Mouse (Mus musculus) left cerebral cortex, adult 2 months (tissue): ENCODE results near the gene Pld3. TPM values are rescaled to one million over a fixed set of nuclear protein-coding genes. Genes with fewer than 3 reads are reported as not detected.

Experiments
- DNase-seq, 2 experiments: peaks; one replicate each; pipeline ENCODE4 v3.0.0; 2021 to 2022; ENCODE audit warnings: low spot score in 2 of 2, mixed read lengths in 1 of 2; ENCODE audit errors: extremely low spot score in 1 of 2
- H3K27ac ChIP-seq: fragments of 200-600 bp; 2 replicates; pipeline ENCODE4 v1.8.1; 2022
- H3K4me3 ChIP-seq: fragments of 200-600 bp; 2 replicates; pipeline ENCODE4 v1.8.1; 2022
- CTCF ChIP-seq: fragments of 200-600 bp; IDR thresholded peaks from 2 replicates; pipeline ENCODE4 v1.8.1; 2022; ENCODE audit warnings: antibody characterized with exemption, mild to moderate bottlenecking, moderate library complexity
- intact Hi-C: fragments of 180-260 bp; cut with DNase I; formaldehyde crosslinking; loops from one replicate; pipeline ENCODE4 v1.15.1; 2025
- long read RNA-seq, 2 experiments: library from polyadenylated mRNA; stranded (forward); transcript quantifications; one replicate each; pipeline ENCODE4 v2.0.0; 2021; ENCODE audit warnings: borderline mapping rate in 2 of 2
- total RNA-seq, 2 experiments: library from RNA; stranded (reverse); gene quantifications; 2 replicates each; pipeline ENCODE4 v1.2.3; 2021

Gene Pld3
- 100 to 1,000 TPM; 746 to 788 TPM for total RNA-seq
- long read RNA-seq, experiment 1, transcript Pld3-201 (14 exons, 2,282 nt): major isoform, 80 of 777 reads
- long read RNA-seq, experiment 1, partial matches to known transcripts: 640 of 777 reads
- long read RNA-seq, experiment 1, other reads (novel, unspliced or antisense): 56 of 777 reads
- long read RNA-seq, experiment 2, transcript Pld3-201 (14 exons, 2,282 nt): major isoform, 45 of 506 reads
- long read RNA-seq, experiment 2, partial matches to known transcripts: 409 of 506 reads
- long read RNA-seq, experiment 2, other reads (novel, unspliced or antisense): 51 of 506 reads

- TF ChIP-seq CTCF: no peak
- Histone ChIP-seq H3K27ac (peak within 1 kb of the TSS; percentile 85), H3K4me3 (peak within 1 kb of the TSS; percentile 83)
- peak; percentile 97 for DNase-seq
- intact Hi-C loops: no loop called here
Observed at GRCm38 (mm10) chr7:27552931-27553513, at the start of gene Pld3, which contains the start of gene 2310022A10Rik. TSS of gene Pld3 (minus strand) at chr7:27553218. TSS of gene 2310022A10Rik (plus strand) at chr7:27553233.

DNA sequence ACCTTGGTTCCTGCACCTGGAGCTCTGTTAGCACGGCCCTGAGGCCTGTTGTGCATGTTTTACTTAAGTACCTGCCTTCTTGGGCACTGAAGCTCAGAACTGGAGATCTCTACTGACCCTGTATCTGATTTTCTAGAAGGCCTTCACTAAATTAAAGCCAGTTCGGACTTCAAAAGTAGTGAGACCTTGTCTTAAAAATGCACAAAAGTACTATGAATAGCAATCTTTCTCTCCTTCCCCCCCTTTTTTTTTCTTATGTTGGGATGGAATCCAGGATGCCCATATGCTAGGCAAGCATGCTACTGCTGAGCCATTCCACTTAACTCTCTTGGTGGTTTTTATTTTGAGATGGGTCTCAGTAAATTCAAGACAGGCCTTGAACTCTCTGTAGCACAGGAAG is 49.1 kb upstream of the Pld3 start:
- Histone ChIP-seq H3K4me3 (no peak overlapping the region), H3K27ac (peak overlapping the region; percentile 87)
- TF ChIP-seq CTCF: no peak
- no peak for DNase-seq
- intact Hi-C loops: loop anchor here (2.0 to 5.0 kb wide), 2 partner anchors 53 to 85 kb away; partner anchors contain the start of gene Zfp607b

DNA sequence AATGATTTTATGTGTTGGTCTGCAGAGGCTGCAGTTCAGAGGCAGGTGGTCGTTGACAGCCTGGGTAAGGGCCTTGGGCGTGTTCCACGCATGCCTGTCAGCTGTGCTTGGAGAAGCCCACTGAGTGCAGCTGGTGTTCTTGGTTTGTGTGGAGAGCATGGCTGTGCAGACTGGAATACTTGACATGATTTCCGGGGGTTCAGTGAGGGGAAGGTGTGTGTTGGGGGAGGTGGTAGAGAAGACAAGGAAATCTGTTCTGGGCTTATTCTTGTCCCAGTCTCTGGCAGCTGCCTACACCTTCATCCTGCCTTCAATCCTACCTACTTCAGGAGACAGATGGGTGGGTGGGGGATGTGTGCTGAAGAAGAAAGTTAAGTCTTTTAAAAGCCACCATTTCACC is 48.6 kb upstream of the Pld3 start:
- Histone ChIP-seq H3K4me3 (no peak overlapping the region), H3K27ac (peak overlapping the region; percentile 87)
- DNase-seq: peak; percentile 61 to 66
- no peak for TF ChIP-seq CTCF
- intact Hi-C loops: loop anchor here (1.0 to 5.0 kb wide), 3 partner anchors 9 to 86 kb away; partner anchors contain the start of gene Zfp607b

GRCm38 (mm10) chr7:27598053-27598452 is 45.0 kb upstream of the Pld3 start:
- Histone ChIP-seq H3K27ac (peak overlapping the region; percentile 87), H3K4me3 (no peak overlapping the region)
- TF ChIP-seq CTCF: no peak
- peak in 1 of 2 experiments; percentile 34 for DNase-seq
- intact Hi-C loops: no loop called here

GRCm38 (mm10) chr7:27596586-27597503 is 43.8 kb upstream of the Pld3 start:
- DNase-seq: peak in 1 of 2 experiments; percentile 20
- intact Hi-C loops: no loop called here
- TF ChIP-seq CTCF: no peak
- Histone ChIP-seq H3K4me3 (no peak overlapping the region), H3K27ac (peak overlapping the region; percentile 87)

DNA sequence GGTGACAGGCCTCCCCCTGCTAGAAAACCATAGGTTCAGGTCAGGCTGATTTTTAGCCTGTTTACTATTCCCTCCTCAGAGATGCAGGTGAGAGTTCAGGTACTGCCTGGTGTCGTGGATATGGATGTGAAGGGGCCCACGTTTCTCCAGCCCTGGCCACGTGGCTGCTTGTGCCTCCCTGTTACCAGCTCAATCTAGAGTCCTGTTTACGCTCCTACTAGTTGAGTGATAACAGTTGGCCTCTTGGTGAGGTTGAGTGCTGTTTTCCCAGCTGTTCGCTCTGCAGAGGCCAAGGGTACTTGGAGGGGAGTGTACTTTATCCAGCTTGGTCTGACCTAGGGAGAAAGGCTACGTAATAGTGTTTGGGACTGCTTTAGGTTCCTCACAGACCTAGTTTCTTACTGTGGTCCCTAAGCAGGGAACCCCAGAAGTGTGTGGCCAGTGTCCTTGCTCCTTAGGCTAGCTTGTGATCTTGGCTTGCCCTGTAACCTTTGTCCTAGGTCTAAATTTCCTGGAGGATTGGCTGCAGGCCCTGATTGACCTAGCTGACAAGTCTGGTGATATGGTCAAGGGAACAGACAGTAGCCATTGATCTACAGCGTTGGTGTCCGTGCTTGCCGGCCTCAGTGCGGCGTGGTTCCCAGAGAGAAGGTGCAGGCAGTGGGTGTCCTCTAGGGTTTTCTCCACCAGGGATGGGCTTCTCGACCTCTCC is 40.1 kb upstream of the Pld3 start:
- Histone ChIP-seq H3K4me3 (peak overlapping the region; percentile 73), H3K27ac (peak overlapping the region; percentile 99)
- intact Hi-C loops: loop anchor here (1.0 to 5.0 kb wide), 2 partner anchors 8 to 101 kb away; no protein-coding TSS in a partner anchor
- no peak for DNase-seq
- no peak for TF ChIP-seq CTCF

DNA sequence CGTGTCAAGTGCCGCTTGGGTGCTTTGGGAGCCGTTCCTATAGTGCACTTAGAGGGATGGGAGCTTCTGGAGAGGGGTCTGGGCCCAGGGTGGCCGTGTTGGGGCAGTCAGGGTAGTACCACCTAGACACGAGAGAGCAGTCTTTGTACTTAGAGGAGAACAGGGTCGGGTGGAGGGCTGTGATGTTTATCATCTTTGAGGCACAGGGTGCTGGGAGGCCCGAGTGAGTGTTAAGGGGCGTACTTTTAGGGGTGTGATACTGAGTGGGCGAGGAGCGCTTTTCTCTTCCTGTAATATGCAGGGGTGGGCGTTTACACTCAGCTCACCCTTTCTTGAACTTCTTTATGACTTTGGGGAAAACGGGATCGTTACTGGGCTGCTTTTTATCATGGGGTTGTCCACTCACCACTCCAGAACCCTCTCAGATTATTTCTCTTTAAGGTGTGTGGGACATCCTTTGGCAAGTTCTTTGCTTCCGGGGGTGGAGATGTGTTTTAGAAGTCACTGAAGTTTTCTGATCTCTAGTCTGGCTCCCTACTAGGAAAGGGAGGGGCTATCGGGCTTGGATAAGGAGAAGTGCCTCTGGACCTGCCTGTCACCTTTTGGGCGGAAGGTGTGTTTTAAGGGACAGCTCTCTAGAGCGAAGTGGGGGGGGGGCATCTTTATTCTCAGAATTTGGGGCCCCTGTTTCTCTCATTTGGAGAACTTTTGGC is 39.4 kb upstream of the Pld3 start:
- H3K27ac ChIP-seq: peak overlapping the region; percentile 99
- intact Hi-C loops: loop anchor here (1.0 to 5.0 kb wide), 2 partner anchors 9 to 100 kb away; no protein-coding TSS in a partner anchor
- DNase-seq: peak in 1 of 2 experiments; percentile 51
- no peak for TF ChIP-seq CTCF
- peak overlapping the region; percentile 73 for H3K4me3 ChIP-seq

DNA sequence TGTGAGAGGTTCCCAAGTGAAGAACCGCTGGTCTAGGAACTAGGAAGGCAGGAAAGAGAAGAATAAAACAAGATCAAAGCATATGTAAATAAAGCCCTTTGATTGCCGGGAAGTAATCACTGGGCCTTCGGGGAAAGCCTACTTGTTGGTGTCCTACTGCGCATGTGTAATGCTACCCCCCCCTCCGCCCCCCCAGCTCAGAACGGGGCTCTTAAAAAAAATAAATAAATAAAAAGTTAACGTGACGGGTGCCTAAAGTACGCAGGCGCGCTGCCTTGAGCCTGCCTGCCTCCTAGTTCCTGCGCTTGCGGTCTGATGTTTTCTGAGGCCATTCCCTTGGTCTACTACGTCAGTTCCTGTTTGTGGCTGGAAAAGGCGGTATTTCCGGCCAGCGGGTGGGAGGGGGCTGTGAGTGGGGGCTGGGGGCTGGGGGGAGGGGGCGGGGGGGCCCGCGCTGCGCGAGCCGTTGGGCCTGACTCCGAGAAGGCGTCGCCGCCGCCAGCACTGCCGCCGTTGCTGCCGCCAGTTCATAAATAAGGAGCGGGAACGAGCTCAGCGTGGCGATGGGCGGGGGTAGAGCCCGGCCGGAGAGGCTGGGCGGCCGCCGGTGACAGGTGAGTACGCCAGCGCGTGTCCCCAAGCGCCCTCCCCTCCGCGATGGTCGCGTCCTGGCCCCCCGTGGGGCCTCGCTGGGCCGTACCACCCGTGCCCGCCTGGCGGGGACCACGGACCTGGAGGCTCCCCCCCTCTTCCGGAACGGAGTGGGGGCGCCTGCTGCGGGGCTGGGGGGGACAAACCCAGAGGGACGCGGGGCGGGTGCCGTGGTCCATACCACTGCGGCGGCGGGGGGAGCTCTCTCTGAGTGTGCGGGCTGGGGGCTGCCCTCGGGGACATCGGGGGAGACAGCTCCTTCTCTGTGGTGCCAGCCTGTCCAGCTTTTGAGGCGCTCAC is 38.5 kb upstream of the Pld3 start, which contains the start of gene Akt2:
TSS of gene Akt2 (plus strand) at position 287 of the 951 bp plus-strand sequence.
- intact Hi-C loops: loop anchor here (1.0 to 5.0 kb wide), 2 partner anchors 10 to 99 kb away; no protein-coding TSS in a partner anchor
- peak within 1 kb of the TSS; percentile 73 for H3K4me3 ChIP-seq
- H3K27ac ChIP-seq: peak within 1 kb of the TSS; percentile 99
- peak; percentile 1; the same call in 1 of the 2 replicates for TF ChIP-seq CTCF
- peak; percentile 91 for DNase-seq

GRCm38 (mm10) chr7:27590566-27591213 is 37.7 kb upstream of the Pld3 start:
- intact Hi-C loops: loop anchor here (5.0 kb wide), 1 partner anchor 98 kb away; no protein-coding TSS in a partner anchor
- DNase-seq: no peak
- Histone ChIP-seq H3K4me3 (peak overlapping the region; percentile 52), H3K27ac (peak overlapping the region; percentile 99)
- peak; percentile 18 for TF ChIP-seq CTCF
